Mouse (Mus musculus): ENCODE data around the gene Necap2.

DNA sequence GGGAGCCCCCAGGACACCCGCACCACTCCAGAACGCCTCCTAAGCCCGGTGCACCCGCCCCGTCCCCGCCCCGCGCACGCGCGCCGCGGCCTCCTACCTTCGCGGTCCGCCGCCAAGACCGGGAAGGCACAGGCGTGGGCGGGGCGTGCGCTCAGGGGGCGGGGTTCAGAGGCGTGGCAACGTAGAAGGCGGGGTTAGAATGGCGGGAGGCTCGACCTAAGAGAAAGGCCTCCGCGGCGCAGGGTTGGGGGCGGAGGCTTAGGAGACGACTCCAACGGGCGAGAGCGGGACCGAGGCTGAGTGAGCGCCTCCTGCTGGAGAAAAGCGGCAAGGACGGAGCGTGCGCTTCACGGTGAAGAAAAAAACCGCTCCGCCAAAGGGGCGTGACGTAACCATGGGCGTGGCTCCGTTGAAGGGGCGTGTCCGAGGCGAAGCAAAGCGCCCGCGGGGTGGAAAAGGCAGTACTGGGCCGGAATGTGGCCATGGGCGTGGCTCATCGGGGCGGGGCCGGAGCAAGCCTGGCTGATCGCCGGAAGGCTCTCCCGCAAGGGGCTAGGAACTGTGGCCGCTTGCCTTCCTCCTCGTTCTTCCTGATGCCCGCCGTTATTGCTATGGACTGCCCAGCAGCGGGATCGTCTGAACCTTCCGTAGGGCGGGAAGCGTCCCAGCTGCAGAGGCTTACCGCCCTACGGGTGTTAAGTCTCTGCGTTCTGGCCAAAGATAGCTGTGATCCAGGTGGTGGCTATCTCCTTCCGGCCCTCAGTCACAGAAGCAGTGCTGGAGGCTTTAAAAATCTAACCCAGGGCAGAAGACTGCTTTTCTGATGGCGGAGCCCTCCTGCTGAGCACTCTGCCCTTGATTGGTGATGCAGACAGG is 17.5 kb downstream of the Necap2 start, which contains the start of gene Crocc:
- TF ChIP-seq CTCF (IDR thresholded peaks at IDR 0.05; ENCODE audit: low read depth, low read length): peak; percentile 94
- peak; percentile 84 for TF ChIP-seq POLR2A (IDR thresholded peaks at IDR 0.05; ENCODE audit: insufficient read depth, low read length)

Data from ES-Bruce4 (cell line).